Mouse (Mus musculus) thymus, adult 2 months (tissue): ENCODE results near the gene Exoc7.

Experiments used
- CTCF ChIP-seq: fragments of 200-500 bp; IDR thresholded peaks from 2 replicates; pipeline ENCODE4 v1.5.1; 2012; ENCODE audit warnings: mild to moderate bottlenecking, control low read depth, low read length, moderate library complexity, borderline replicate concordance; ENCODE audit not compliant: control insufficient read depth, poor library complexity, insufficient read depth; ENCODE audit errors: extremely low read depth
- POLR2A ChIP-seq: fragments of 200-500 bp; IDR thresholded peaks from 2 replicates; pipeline ENCODE4 v1.6.1; 2012; ENCODE audit warnings: mild to moderate bottlenecking, low read length, control low read depth, moderate library complexity; ENCODE audit not compliant: control insufficient read depth, poor library complexity, insufficient read depth; ENCODE audit errors: extremely low read depth

DNA sequence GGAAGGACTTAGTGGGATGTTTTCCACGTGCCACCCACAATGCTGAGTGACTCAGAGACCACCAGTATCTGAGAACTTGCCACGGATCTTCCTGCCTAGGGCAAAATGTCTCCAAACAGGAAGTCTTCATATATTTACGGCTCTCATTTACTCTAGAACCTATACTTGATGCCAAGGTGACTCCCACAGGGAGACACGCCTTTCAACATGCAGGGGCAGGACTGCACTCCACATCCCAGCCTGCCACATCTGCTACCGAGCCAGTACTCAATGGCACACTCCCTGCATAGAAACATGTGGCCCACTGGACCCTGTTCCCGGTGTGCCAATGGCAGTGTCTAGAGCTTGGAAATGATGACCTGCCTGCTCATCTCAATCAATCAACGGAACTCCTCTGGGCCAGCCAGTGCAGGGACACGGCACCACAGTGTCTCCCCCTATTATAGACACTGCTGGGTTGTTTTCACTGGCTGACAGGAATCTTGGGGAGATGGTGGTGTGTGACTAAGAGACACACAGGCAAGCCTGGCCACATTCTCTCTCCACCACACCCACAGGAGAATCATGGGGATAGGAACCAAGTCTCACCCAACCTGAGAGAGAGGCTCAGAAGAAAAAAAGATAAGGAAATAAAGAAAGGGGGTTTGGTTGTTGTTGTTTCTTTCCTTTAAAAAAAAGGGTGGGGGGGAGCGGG lies 50.9 kb downstream of the Exoc7 start:
- TF ChIP-seq CTCF: no peak
- TF ChIP-seq POLR2A: no peak
